Mouse (Mus musculus): ENCODE results near the gene Ccnd2. TPM values are rescaled to one million over a fixed set of nuclear protein-coding genes. Genes with fewer than 3 reads are reported as not detected.

Ccnd2 gene
- total RNA-seq, 2 experiments from 2014 or later, result 17.6 to 31.6 TPM

- intact Hi-C loops (cut with DNase I; ENCODE audit: low total_unique reads), result loop anchor here (2.0 to 10.0 kb wide), 4 partner anchors 105 to 297 kb away; partner anchors contain the start of gene Parp11
- no peak for DNase-seq
These were observed 1.9 kb downstream of the Ccnd2 start for GRCm38 (mm10) chr6:127149944-127150662.

- intact Hi-C loops (cut with DNase I; ENCODE audit: low total_unique reads), result loop anchor here (2.0 to 10.0 kb wide), 3 partner anchors 175 to 298 kb away; partner anchors contain the start of gene Parp11
- no peak for DNase-seq
These were observed 2.6 kb downstream of the Ccnd2 start for GRCm38 (mm10) chr6:127149303-127149943.

GRCm38 (mm10) chr6:127148526-127149302 lies 3.3 kb downstream of the Ccnd2 start:
- intact Hi-C loops (cut with DNase I; ENCODE audit: low total_unique reads), result loop anchor here (2.0 to 10.0 kb wide), 3 partner anchors 176 to 299 kb away; partner anchors contain the start of gene Parp11
- no peak for DNase-seq

- intact Hi-C loops (cut with DNase I; ENCODE audit: low total_unique reads), result loop anchor here (2.0 to 10.0 kb wide), 3 partner anchors 177 to 300 kb away; partner anchors contain the start of gene Parp11
- DNase-seq, result peak; percentile 78
These were observed 4.3 kb downstream of the Ccnd2 start for GRCm38 (mm10) chr6:127147665-127148064.

- DNase-seq, result peak; percentile 46
- intact Hi-C loops (cut with DNase I; ENCODE audit: low total_unique reads), result loop anchor here (5.0 to 10.0 kb wide), 2 partner anchors 178 to 301 kb away; partner anchors contain the start of gene Parp11
These were observed 5.6 kb downstream of the Ccnd2 start for GRCm38 (mm10) chr6:127146322-127146947.

GRCm38 (mm10) chr6:127145464-127146190 lies 6.4 kb downstream of the Ccnd2 start:
- intact Hi-C loops (cut with DNase I; ENCODE audit: low total_unique reads), result loop anchor here (5.0 to 10.0 kb wide), 2 partner anchors 179 to 302 kb away; partner anchors contain the start of gene Parp11
- no peak for DNase-seq

- intact Hi-C loops (cut with DNase I; ENCODE audit: low total_unique reads), result loop anchor here (10.0 kb wide), 1 partner anchor 181 kb away; no protein-coding TSS in a partner anchor
- DNase-seq, result no peak
These were observed 8.3 kb downstream of the Ccnd2 start for GRCm38 (mm10) chr6:127143576-127144288.

GRCm38 (mm10) chr6:127143124-127143520 lies 8.9 kb downstream of the Ccnd2 start:
- intact Hi-C loops (cut with DNase I; ENCODE audit: low total_unique reads), result loop anchor here (10.0 kb wide), 1 partner anchor 182 kb away; no protein-coding TSS in a partner anchor

GRCm38 (mm10) chr6:127142154-127143123 lies 9.6 kb downstream of the Ccnd2 start:
- DNase-seq, result peak; percentile 31

More at GRCm38 (mm10) chr6:127143124-127143520, 8.9 kb downstream of the Ccnd2 start:
- no peak for DNase-seq

GRCm38 (mm10) chr6:127138962-127139361 lies 13.0 kb downstream of the Ccnd2 start:
- no peak for DNase-seq
- intact Hi-C loops (cut with DNase I; ENCODE audit: low total_unique reads), result no loop called here

More at GRCm38 (mm10) chr6:127142154-127143123, 9.6 kb downstream of the Ccnd2 start:
- intact Hi-C loops (cut with DNase I; ENCODE audit: low total_unique reads), result loop anchor here (10.0 kb wide), 1 partner anchor 182 kb away; no protein-coding TSS in a partner anchor

- no peak for DNase-seq
- intact Hi-C loops (cut with DNase I; ENCODE audit: low total_unique reads), result no loop called here
These were observed 18.4 kb downstream of the Ccnd2 start for GRCm38 (mm10) chr6:127133433-127134245.

GRCm38 (mm10) chr6:127132719-127133118 lies 19.3 kb downstream of the Ccnd2 start:
- intact Hi-C loops (cut with DNase I; ENCODE audit: low total_unique reads), result no loop called here
- DNase-seq, result no peak

GRCm38 (mm10) chr6:127131946-127132345 lies 20.0 kb downstream of the Ccnd2 start:
- no peak for DNase-seq
- intact Hi-C loops (cut with DNase I; ENCODE audit: low total_unique reads), result no loop called here

- intact Hi-C loops (cut with DNase I; ENCODE audit: low total_unique reads), result no loop called here
- no peak for DNase-seq
These were observed 21.6 kb downstream of the Ccnd2 start for GRCm38 (mm10) chr6:127130377-127130776.

GRCm38 (mm10) chr6:127129659-127130058 lies 22.3 kb downstream of the Ccnd2 start:
- intact Hi-C loops (cut with DNase I; ENCODE audit: low total_unique reads), result no loop called here
- no peak for DNase-seq

GRCm38 (mm10) chr6:127123506-127123905 lies 28.5 kb downstream of the Ccnd2 start:
- intact Hi-C loops (cut with DNase I; ENCODE audit: low total_unique reads), result loop anchor here (5.0 kb wide), 1 partner anchor 171 kb away; no protein-coding TSS in a partner anchor
- DNase-seq, result no peak

All from gastrocnemius, postnatal 14 days (tissue).